Mouse (Mus musculus) olfactory bulb, adult 2 months (tissue): Measurements from ENCODE around the gene Kif2a.

Source experiments
- CTCF ChIP-seq: fragments of 200-500 bp; IDR thresholded peaks from 2 replicates; pipeline ENCODE4 v1.5.1; 2012; ENCODE audit warnings: low read depth, mild to moderate bottlenecking, low read length, moderate library complexity; ENCODE audit not compliant: insufficient read depth
- POLR2A ChIP-seq: fragments of 200-500 bp; IDR thresholded peaks from 2 replicates; pipeline ENCODE4 v1.6.1; 2012; ENCODE audit warnings: mild to moderate bottlenecking, low read depth, low read length, moderate library complexity; ENCODE audit not compliant: insufficient read depth

DNA sequence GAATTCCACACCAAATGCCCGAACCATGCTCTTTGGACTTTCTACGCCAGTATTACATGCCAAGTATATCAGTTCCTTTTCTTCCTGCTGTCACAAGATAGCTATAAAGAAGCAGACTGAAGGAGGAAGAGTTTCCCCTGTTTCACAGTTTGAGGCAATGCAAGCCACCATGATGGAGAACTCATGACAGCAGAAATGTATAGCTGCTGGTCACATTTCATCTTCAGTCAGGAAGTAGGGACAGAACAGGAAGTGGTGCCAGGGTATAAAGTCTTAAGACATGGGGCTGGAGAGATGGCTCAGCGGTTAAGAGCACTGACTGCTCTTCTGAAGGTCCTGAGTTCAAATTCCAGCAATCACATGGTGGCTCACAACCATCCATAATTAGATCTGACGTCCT lies 5.3 kb upstream of the Kif2a start:
- TF ChIP-seq CTCF (no peak), POLR2A (no peak)
